Comparison of ENCODE assay signal across 15 mouse cellular contexts in the genomic region with DNA sequence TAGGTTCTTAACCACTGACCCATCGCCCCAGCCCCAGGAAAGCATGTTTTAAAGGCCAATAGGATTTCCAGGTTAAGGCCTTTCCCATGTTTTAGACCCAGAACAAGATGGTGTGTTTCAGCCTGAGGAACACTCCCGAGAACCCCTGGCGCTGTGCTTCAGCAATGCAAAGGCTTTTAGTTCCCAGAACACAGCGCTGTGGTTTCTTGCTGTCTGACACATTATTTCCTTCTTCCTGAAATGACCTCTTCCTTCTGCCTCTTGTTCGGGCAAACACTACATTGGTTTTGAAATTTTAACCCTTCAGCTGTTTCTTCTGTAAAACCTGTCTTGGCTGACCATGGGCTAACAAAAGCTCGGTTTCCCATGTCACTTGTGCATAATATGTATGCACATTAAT. TPM values are rescaled to one million over a fixed set of nuclear protein-coding genes. Genes with fewer than 3 reads are reported as not detected.
DNase-seq lines count a peak whose midpoint lies in the region; ATAC-seq lines count a peak whose summit lies in the region.
"Had no signal": no experiment of that assay in that cellular context is flagged by ENCODE, and none has a peak within 500 bp of the region (broad histone marks: within the 10 kb centered on the region; RNA-seq: fewer than 3 reads in every experiment).

No protein-coding gene starts in this region.

- H3K27me3 ChIP-seq in liver, embryonic 16.5 days (ENCODE audit: control insufficient read depth, insufficient read depth, low read depth, low read length), result no peaks in the 10 kb centered on the region; the same call in 1 of the 2 replicates
- no peaks in the 10 kb centered on the region for H3K27me3 ChIP-seq in stomach, embryonic 16.5 days (ENCODE audit: control insufficient read depth, insufficient read depth, low read length)

- 25% methylated on average over 6 of the region's 6 CpGs for WGBS in liver, embryonic 16.5 days (ENCODE audit: insufficient replicate concordance)
- WGBS in stomach, embryonic 16.5 days, result 67% methylated on average over 6 of the region's 6 CpGs

- no peak overlapping the region for H3K9ac ChIP-seq in liver, embryonic 16.5 days (ENCODE audit: low read depth, low read length)
- H3K9ac ChIP-seq in stomach, embryonic 16.5 days (ENCODE audit: low read length), result no peak overlapping the region
- H3K9ac ChIP-seq: liver, embryonic 14.5 days had no signal

- H3K36me3 ChIP-seq in liver, embryonic 16.5 days (ENCODE audit: control insufficient read depth, insufficient read depth), result no peaks in the 10 kb centered on the region
- H3K36me3 ChIP-seq in stomach, embryonic 16.5 days (ENCODE audit: control insufficient read depth, insufficient read depth, low read length), result no peaks in the 10 kb centered on the region

- DNase-seq in liver, result no peak
- DNase-seq in lung, postnatal 4 days, result peak; percentile 33 to 50
- DNase-seq in ovary, postnatal 14 days (ENCODE audit: low spot score), result no peak
- no peak for DNase-seq in thymus, postnatal 0 days (ENCODE audit: low spot score)
- DNase-seq: cerebellum, adult 8-10 months; gastrocnemius, postnatal 36 days; heart, postnatal 10 days; thymus, adult 2 months had no signal

- no peak overlapping the region for H3K4me2 ChIP-seq in liver, embryonic 16.5 days (ENCODE audit: low read depth, low read length)
- no peak overlapping the region for H3K4me2 ChIP-seq in stomach, embryonic 16.5 days (ENCODE audit: low read depth, low read length)

- ATAC-seq in liver, embryonic 16.5 days (ENCODE audit: low read depth), result no peak
- ATAC-seq in granulocyte monocyte progenitor cell, adult 5-6 weeks (replicated peaks; ENCODE audit: poor library complexity, severe bottlenecking), result peak; percentile 30
- ATAC-seq in stomach, embryonic 16.5 days (ENCODE audit: insufficient read depth, low FRiP score), result no peak
- ATAC-seq: activated CD4-positive, CD25-positive, alpha-beta regulatory T cell, adult 4 months; midbrain, embryonic 16.5 days had no signal

- peaks cover 21% of the 10 kb centered on the region for H3K4me1 ChIP-seq in liver, embryonic 16.5 days (ENCODE audit: control insufficient read depth, low read depth, low read length)
- H3K4me1 ChIP-seq in stomach, embryonic 16.5 days (ENCODE audit: control insufficient read depth, insufficient read depth, low read length), result peaks cover 15% of the 10 kb centered on the region

- H3K9me3 ChIP-seq in liver, embryonic 16.5 days (replicated peaks; ENCODE audit: control insufficient read depth, low read length), result no peaks in the 10 kb centered on the region
- no peaks in the 10 kb centered on the region for H3K9me3 ChIP-seq in stomach, embryonic 16.5 days (replicated peaks; ENCODE audit: control insufficient read depth, low read length)

- peak overlapping the region; percentile 23; the same call in 1 of the 2 replicates for H3K27ac ChIP-seq in liver, embryonic 16.5 days (ENCODE audit: low read length)
- peak overlapping the region; percentile 47; the same call in 1 of the 2 replicates for H3K27ac ChIP-seq in stomach, embryonic 16.5 days (ENCODE audit: low read length)
- H3K27ac ChIP-seq: layer of hippocampus, adult 2 months; liver, embryonic 14.5 days had no signal

- H3K4me3 ChIP-seq in liver, embryonic 16.5 days (ENCODE audit: low read depth, low read length), result no peak overlapping the region
- no peak overlapping the region for H3K4me3 ChIP-seq in stomach, embryonic 16.5 days (replicated peaks; ENCODE audit: low read length)
- H3K4me3 ChIP-seq: layer of hippocampus, adult 2 months had no signal

RNA-seq across cellular contexts. Expression of a gene that starts 1.9 kb away (rescaled TPM):
- polyA plus RNA-seq in liver, embryonic 16.5 days (2015; fragmentation: Nextera tagmentation; extraction: Ambion mirVana), result 13.2 and 15.3 TPM in 2 replicates
- 34.0 and 37.2 TPM in 2 replicates for total RNA-seq in granulocyte monocyte progenitor cell, adult 5-6 weeks (2014; fragmentation: Nextera tagmentation)
- total RNA-seq in granulocyte monocyte progenitor cell, adult 5-6 weeks (2017), result 34.6 and 34.8 TPM in 2 replicates
- 19.8 and 21.2 TPM in 2 replicates for polyA plus RNA-seq in stomach, embryonic 16.5 days (2015; fragmentation: Nextera tagmentation; extraction: Ambion mirVana)
- polyA plus RNA-seq in thymus, postnatal 0 days (2015; fragmentation: Nextera tagmentation; extraction: Ambion mirVana), result 10.6 and 18.3 TPM in 2 replicates

RNA-seq across cellular contexts. Expression of a gene that starts 44.3 kb away (rescaled TPM):
- 4.5 and 5.6 TPM in 2 replicates for polyA plus RNA-seq in liver, embryonic 16.5 days (2015; fragmentation: Nextera tagmentation; extraction: Ambion mirVana)
- total RNA-seq in granulocyte monocyte progenitor cell, adult 5-6 weeks (2014; fragmentation: Nextera tagmentation), result 16.3 and 28.7 TPM in 2 replicates
- total RNA-seq in granulocyte monocyte progenitor cell, adult 5-6 weeks (2017), result 25.9 and 28.3 TPM in 2 replicates
- polyA plus RNA-seq in stomach, embryonic 16.5 days (2015; fragmentation: Nextera tagmentation; extraction: Ambion mirVana), result 8.1 and 10.5 TPM in 2 replicates
- polyA plus RNA-seq in thymus, postnatal 0 days (2015; fragmentation: Nextera tagmentation; extraction: Ambion mirVana), result 24.3 and 24.6 TPM in 2 replicates

Comparison
In these comparisons a context has a peak if more than half of its experiments do, and no peak if none do; other contexts are left out.
1. DNase-seq: peak in lung, postnatal 4 days (2 of 2); none in liver (single experiment), ovary, postnatal 14 days (single experiment) and thymus, postnatal 0 days (single experiment).